Mouse (Mus musculus) neutrophil, adult 5-6 weeks (primary cell): ENCODE data around the gene Ttc30a2. TPM values are rescaled to one million over a fixed set of nuclear protein-coding genes. Genes with fewer than 3 reads are reported as not detected.

Source experiments
- ATAC-seq: fragments of 151-379, 151-347 bp; 2 replicates; pipeline ENCODE4 v1.8.0; 2017; ENCODE audit warnings: mild to moderate bottlenecking, moderate TSS enrichment; ENCODE audit not compliant: insufficient number of reproducible peaks, poor library complexity, low FRiP score, severe bottlenecking; ENCODE audit errors: extremely low read depth
- total RNA-seq: library from RNA; stranded (forward); fragments of 200-1000 nt; gene quantifications from 2 replicates; pipeline ENCODE4 v1.2.3, GENCODE M21; 2017

Gene Ttc30a2
- total RNA-seq = 1.5 and 2.3 TPM in 2 replicates

- peak; percentile 18; the same call in 1 of the 2 replicates for ATAC-seq
These were observed at the start of gene Ttc30a2 for GRCm38 (mm10) chr2:75977752-75978368. TSS of gene Ttc30a2 (minus strand) at chr2:75978170.

- no peak for ATAC-seq
These were observed 38.9 kb upstream of the Ttc30a2 start for GRCm38 (mm10) chr2:76016890-76017289.

- ATAC-seq = no peak
These were observed 38.2 kb upstream of the Ttc30a2 start for GRCm38 (mm10) chr2:76016136-76016535.

GRCm38 (mm10) chr2:76015460-76015859 lies 37.5 kb upstream of the Ttc30a2 start:
- no peak for ATAC-seq

- ATAC-seq = no peak
These were observed 36.7 kb upstream of the Ttc30a2 start for GRCm38 (mm10) chr2:76014659-76015058.

- ATAC-seq = no peak
These were observed 28.2 kb upstream of the Ttc30a2 start for GRCm38 (mm10) chr2:76006194-76006593.

- ATAC-seq = no peak
These were observed 24.9 kb upstream of the Ttc30a2 start for GRCm38 (mm10) chr2:76002899-76003298.

- peak; percentile 62; the same call in 1 of the 2 replicates for ATAC-seq
These were observed 23.4 kb upstream of the Ttc30a2 start for GRCm38 (mm10) chr2:76001392-76001791.

- no peak for ATAC-seq
These were observed 21.7 kb upstream of the Ttc30a2 start for GRCm38 (mm10) chr2:75999636-76000035.

- ATAC-seq = no peak
These were observed 20.7 kb upstream of the Ttc30a2 start for GRCm38 (mm10) chr2:75998692-75999091.

- no peak for ATAC-seq
These were observed 19.8 kb upstream of the Ttc30a2 start for GRCm38 (mm10) chr2:75997726-75998125.

GRCm38 (mm10) chr2:75994841-75995240 lies 16.9 kb upstream of the Ttc30a2 start:
- ATAC-seq = no peak

- no peak for ATAC-seq
These were observed 13.7 kb upstream of the Ttc30a2 start for GRCm38 (mm10) chr2:75991581-75992205.

GRCm38 (mm10) chr2:75990885-75991539 lies 13.0 kb upstream of the Ttc30a2 start:
- peak; percentile 61; the same call in 1 of the 2 replicates for ATAC-seq

GRCm38 (mm10) chr2:75989694-75990093 lies 11.7 kb upstream of the Ttc30a2 start:
- ATAC-seq = no peak

GRCm38 (mm10) chr2:75988779-75989363 lies 10.9 kb upstream of the Ttc30a2 start:
- ATAC-seq = no peak

GRCm38 (mm10) chr2:75988378-75988777 lies 10.4 kb upstream of the Ttc30a2 start:
- ATAC-seq = no peak

- ATAC-seq = no peak
These were observed 9.8 kb upstream of the Ttc30a2 start for GRCm38 (mm10) chr2:75987739-75988138.

- ATAC-seq = peak; percentile 88
These were observed 7.2 kb upstream of the Ttc30a2 start for GRCm38 (mm10) chr2:75985124-75985523.

GRCm38 (mm10) chr2:75983847-75984246 lies 5.9 kb upstream of the Ttc30a2 start:
- ATAC-seq = no peak
